Mouse (Mus musculus) E14TG2a.4 (cell line): Measurements from ENCODE around the gene Orm3.

Experiments
- CTCF ChIP-seq: conservative IDR thresholded peaks from 2 replicates; pipeline ENCODE4 v1.5.1; 2014; ENCODE audit warnings: low read length
- NANOG ChIP-seq: IDR thresholded peaks from 2 replicates; pipeline ENCODE4 v1.6.1; 2014; ENCODE audit warnings: borderline replicate concordance, low read length, mixed read lengths
- POU5F1 ChIP-seq: IDR thresholded peaks from 2 replicates; pipeline ENCODE4 v1.6.1; 2014; ENCODE audit warnings: low read length, borderline replicate concordance

GRCm38 (mm10) chr4:63400541-63401306 lies 44.8 kb downstream of the Orm3 start:
- TF ChIP-seq CTCF (no peak), POU5F1 (no peak), NANOG (no peak)
